Mouse (Mus musculus) embryo, embryonic 9.5 days (tissue): ENCODE results near the gene Plekho2.

Source experiments
- DNase-seq: peaks from one replicate; pipeline ENCODE4 v3.0.0-alpha.2; 2017; ENCODE audit errors: extremely low spot score

Gene Plekho2

GRCm38 (mm10) chr9:65586406-65587269, 6.8 kb upstream of the Plekho2 start, which contains the start of gene Pif1:
Gene Pif1 (plus strand): TSS chr9:65587160.
- peak; percentile 90 for DNase-seq

- DNase-seq: no peak
Observed at GRCm38 (mm10) chr9:65583045-65583444, 3.2 kb upstream of the Plekho2 start.

GRCm38 (mm10) chr9:65580401-65581256, 789 bp upstream of the Plekho2 start:
- peak; percentile 87 for DNase-seq

GRCm38 (mm10) chr9:65578801-65579249, 1.0 kb downstream of the Plekho2 start:
- no peak for DNase-seq

- DNase-seq: no peak
Observed at GRCm38 (mm10) chr9:65577511-65578196, 2.2 kb downstream of the Plekho2 start.

GRCm38 (mm10) chr9:65576861-65577510, 2.9 kb downstream of the Plekho2 start:
- no peak for DNase-seq

- no peak for DNase-seq
Observed at GRCm38 (mm10) chr9:65575393-65576196, 4.2 kb downstream of the Plekho2 start.

- no peak for DNase-seq
Observed at GRCm38 (mm10) chr9:65574513-65575392, 5.1 kb downstream of the Plekho2 start.

GRCm38 (mm10) chr9:65572837-65573236, 7.0 kb downstream of the Plekho2 start:
- DNase-seq: no peak

GRCm38 (mm10) chr9:65569491-65569971, 10.3 kb downstream of the Plekho2 start:
- no peak for DNase-seq

GRCm38 (mm10) chr9:65568787-65569186, 11.1 kb downstream of the Plekho2 start:
- no peak for DNase-seq

GRCm38 (mm10) chr9:65564698-65565097, 15.1 kb downstream of the Plekho2 start:
- no peak for DNase-seq

GRCm38 (mm10) chr9:65563073-65563472, 16.8 kb downstream of the Plekho2 start:
- DNase-seq: no peak

- DNase-seq: peak; percentile 60
Observed at GRCm38 (mm10) chr9:65562081-65562506, 17.7 kb downstream of the Plekho2 start.

- no peak for DNase-seq
Observed at GRCm38 (mm10) chr9:65561016-65561415, 18.8 kb downstream of the Plekho2 start.

GRCm38 (mm10) chr9:65558806-65559205, 21.0 kb downstream of the Plekho2 start:
- no peak for DNase-seq

GRCm38 (mm10) chr9:65556979-65557378, 22.9 kb downstream of the Plekho2 start:
- DNase-seq: no peak

GRCm38 (mm10) chr9:65556349-65556748, 23.5 kb downstream of the Plekho2 start:
- no peak for DNase-seq

GRCm38 (mm10) chr9:65555621-65556020, 24.2 kb downstream of the Plekho2 start:
- DNase-seq: no peak
